Comparison of ENCODE assay signal across 13 mouse cellular contexts in genomic region chr1:191281171-191281570, GRCm38 (mm10). TPM values are rescaled to one million over a fixed set of nuclear protein-coding genes. Genes with fewer than 3 reads are reported as not detected.
DNase-seq lines count a peak whose midpoint lies in the region; ATAC-seq and TF ChIP-seq lines count a peak whose summit lies in the region.
"Had no signal": no experiment of that assay in that cellular context is flagged by ENCODE, and none has a peak within 500 bp of the region (broad histone marks: within the 10 kb centered on the region; RNA-seq: fewer than 3 reads in every experiment).

No protein-coding gene starts in this region.

- peak overlapping the region; percentile 75 for H3K27ac ChIP-seq in bone marrow, adult 2 months (ENCODE audit: control insufficient read depth, insufficient read depth, low read depth, low read length, poor library complexity)
- H3K27ac ChIP-seq: hindbrain, embryonic 14.5 days had no signal

- DNase-seq in lung, adult 18-20 months = peak; percentile 57 to 63
- DNase-seq in lung, postnatal 10 days = no peak
- DNase-seq in frontal cortex, postnatal 14 days (ENCODE audit: low spot score in 2 of 2) = no peak
- no peak for DNase-seq in kidney, postnatal 10 days
- DNase-seq: embryo, embryonic 11 days; forebrain, postnatal 0 days; gastrocnemius, postnatal 36 days; kidney, adult 11 months; kidney, postnatal 4 days had no signal

- 30% methylated on average over 7 of the region's 7 CpGs for WGBS in bone marrow, adult 2 months

- no peak for TF ChIP-seq CTCF in bone marrow, adult 2 months (IDR thresholded peaks at IDR 0.05; ENCODE audit: control insufficient read depth, insufficient read depth, low read length)

- ATAC-seq in hematopoietic stem cell, adult 5-6 weeks (replicated peaks in 1 of 2; ENCODE audit: insufficient read depth in 1 of 2, low FRiP score in 2 of 2, low TSS enrichment in 1 of 2, low read depth in 1 of 2, poor library complexity in 2 of 2, severe bottlenecking in 2 of 2) = peak; percentile 85 to 96
- ATAC-seq in monocyte, adult 5-6 weeks (replicated peaks; ENCODE audit: insufficient number of reproducible peaks, low FRiP score, low TSS enrichment, poor library complexity, severe bottlenecking) = peak; percentile 76
- ATAC-seq: forebrain, postnatal 0 days had no signal

- peaks cover 3% of the 10 kb centered on the region; the same call in 1 of the 2 replicates for H3K4me1 ChIP-seq in bone marrow, adult 2 months (ENCODE audit: control insufficient read depth, insufficient read depth, low read length)

- TF ChIP-seq POLR2A in bone marrow, adult 2 months (IDR thresholded peaks at IDR 0.05; ENCODE audit: borderline replicate concordance, control insufficient read depth, low read depth, low read length) = no peak

- no peak overlapping the region for H3K4me3 ChIP-seq in bone marrow, adult 2 months (replicated peaks; ENCODE audit: control insufficient read depth, low read depth, low read length)

RNA-seq across cellular contexts. Expression of gene Nenf, which starts 36.8 kb away (rescaled TPM):
- polyA plus RNA-seq in bone marrow, adult 2 months (2011; ENCODE audit: insufficient read depth, insufficient read length, low replicate concordance, missing spikeins) = 59.5 and 79.3 TPM in 2 replicates
- 7.4 and 13.3 TPM in 2 replicates for total RNA-seq in hematopoietic stem cell, adult 5-6 weeks (2017)
- 1.9 to 4.4 TPM (median 2.5 TPM) in 3 replicates for total RNA-seq in monocyte, adult 5-6 weeks (2017)

RNA-seq across cellular contexts. Expression of gene Tmem206, which starts 44.5 kb away (rescaled TPM):
- polyA plus RNA-seq in bone marrow, adult 2 months (2011; ENCODE audit: insufficient read depth, insufficient read length, low replicate concordance, missing spikeins) = 4.9 and 8.3 TPM in 2 replicates
- total RNA-seq in hematopoietic stem cell, adult 5-6 weeks (2017) = 27.1 and 37.1 TPM in 2 replicates
- total RNA-seq in monocyte, adult 5-6 weeks (2017) = 5.8 to 12.5 TPM (median 10.7 TPM) in 3 replicates

Comparison
In these comparisons a context has a peak if more than half of its experiments do, and no peak if none do; other contexts are left out.
1. DNase-seq: peak in lung, adult 18-20 months (2 of 2); none in lung, postnatal 10 days (single experiment), frontal cortex, postnatal 14 days (0 of 2) and kidney, postnatal 10 days (single experiment).